In genomic region chr2:158654717-158655116, GRCm38 (mm10) we compare ENCODE assay signal across 16 mouse cellular contexts. TPM values are rescaled to one million over a fixed set of nuclear protein-coding genes. Genes with fewer than 3 reads are reported as not detected.
DNase-seq lines count a peak whose midpoint lies in the region; ATAC-seq and TF ChIP-seq lines count a peak whose summit lies in the region.
"Had no signal": no experiment of that assay in that cellular context is flagged by ENCODE, and none has a peak within 500 bp of the region (broad histone marks: within the 10 kb centered on the region; RNA-seq: fewer than 3 reads in every experiment).

No protein-coding gene starts in this region.

- no peaks in the 10 kb centered on the region for H3K36me3 ChIP-seq in lung, embryonic 14.5 days (ENCODE audit: insufficient read depth)
- H3K36me3 ChIP-seq: hindbrain, embryonic 13.5 days; limb, embryonic 12.5 days had no signal

- no peaks in the 10 kb centered on the region for H3K4me1 ChIP-seq in lung, embryonic 14.5 days (ENCODE audit: insufficient read depth)
- H3K4me1 ChIP-seq: hindbrain, embryonic 13.5 days had no signal

- H3K9me3 ChIP-seq in lung, embryonic 14.5 days (ENCODE audit: low read depth, low read length) = no peaks in the 10 kb centered on the region
- H3K9me3 ChIP-seq: hindbrain, embryonic 13.5 days; limb, embryonic 12.5 days had no signal

- H3K27ac ChIP-seq in lung, embryonic 14.5 days (ENCODE audit: low read depth) = no peak overlapping the region
- H3K27ac ChIP-seq: hindbrain, embryonic 13.5 days; layer of hippocampus, adult 2 months; limb, embryonic 12.5 days had no signal

- H3K4me3 ChIP-seq in lung, embryonic 14.5 days (ENCODE audit: low read depth, low read length) = no peak overlapping the region
- H3K4me3 ChIP-seq: erythroblast, embryonic 14.5 days; hindbrain, embryonic 13.5 days; layer of hippocampus, adult 2 months; limb, embryonic 12.5 days; megakaryocyte, embryonic 14.5 days had no signal

- ATAC-seq in lung, embryonic 14.5 days (ENCODE audit: insufficient read depth) = no peak
- no peak for ATAC-seq in megakaryocyte progenitor cell, adult 5-6 weeks (replicated peaks; ENCODE audit: poor library complexity)

- WGBS in lung, embryonic 14.5 days = 64% methylated on average over 9 of the region's 9 CpGs

- no peaks in the 10 kb centered on the region for H3K27me3 ChIP-seq in lung, embryonic 14.5 days (ENCODE audit: insufficient read depth, low read length)
- H3K27me3 ChIP-seq: hindbrain, embryonic 13.5 days; limb, embryonic 12.5 days had no signal

- H3K9ac ChIP-seq in lung, embryonic 14.5 days = no peak overlapping the region
- H3K9ac ChIP-seq: hindbrain, embryonic 13.5 days; limb, embryonic 12.5 days had no signal

- no peak overlapping the region for H3K4me2 ChIP-seq in lung, embryonic 14.5 days
- H3K4me2 ChIP-seq: hindbrain, embryonic 13.5 days; limb, embryonic 12.5 days had no signal

- intact Hi-C loops in heart, postnatal 25 days (cut with DNase I) = loop anchor here (5.0 kb wide), 2 partner anchors 93 to 208 kb away; no protein-coding TSS in a partner anchor

- DNase-seq in adrenal gland, adult (ENCODE audit: inconsistent age in 2 of 2, low spot score in 1 of 2) = peak; percentile 60 to 83
- DNase-seq in adrenal gland, postnatal 4 days (ENCODE audit: low spot score in 2 of 2) = no peak
- peak; percentile 76 for DNase-seq in 416B (ENCODE audit: low read depth)
- peak; percentile 61 for DNase-seq in heart, postnatal 25 days (ENCODE audit: low spot score)
- DNase-seq in lung, embryonic 14.5 days = peak; percentile 50
- no peak for DNase-seq in ovary, postnatal 36 days (ENCODE audit: low spot score)
- no peak for DNase-seq in Muller cell, postnatal 12 days (ENCODE audit: inconsistent ontology term)
- DNase-seq: cerebellum, adult 11 months; thymus, postnatal 36 days had no signal

- no peak for TF ChIP-seq CTCF in lung, embryonic 14.5 days (IDR thresholded peaks at IDR 0.05; ENCODE audit: low read depth)

RNA-seq across cellular contexts. Expression of gene Ppp1r16b, which starts 10.5 kb away (rescaled TPM):
- 10 to 100 TPM; 15.7 to 16.9 TPM for total RNA-seq in adrenal gland, postnatal 4 days (2021)
- total RNA-seq in heart, postnatal 25 days (2021) = 10 to 100 TPM; 15.0 to 15.3 TPM
- polyA plus RNA-seq in lung, embryonic 14.5 days (2014; fragmentation: Nextera tagmentation; extraction: Ambion mirVana) = 16.3 and 17.6 TPM in 2 replicates
- 0.17 and 0.30 TPM in 2 replicates for total RNA-seq in megakaryocyte progenitor cell, adult 5-6 weeks (2015)
- total RNA-seq in megakaryocyte progenitor cell, adult 5-6 weeks (2017) = 0.07 and 0.08 TPM in 2 replicates

RNA-seq across cellular contexts. Expression of gene Actr5, which starts 30.0 kb away (rescaled TPM):
- total RNA-seq in adrenal gland, postnatal 4 days (2021) = 10 to 100 TPM; 17.1 to 18.2 TPM
- total RNA-seq in heart, postnatal 25 days (2021) = 1 to 10 TPM; 5.3 to 5.5 TPM
- polyA plus RNA-seq in lung, embryonic 14.5 days (2014; fragmentation: Nextera tagmentation; extraction: Ambion mirVana) = 12.5 and 15.5 TPM in 2 replicates
- 9.1 and 14.7 TPM in 2 replicates for total RNA-seq in megakaryocyte progenitor cell, adult 5-6 weeks (2015)
- total RNA-seq in megakaryocyte progenitor cell, adult 5-6 weeks (2017) = 14.5 and 18.7 TPM in 2 replicates

RNA-seq across cellular contexts. Expression of gene Slc32a1, which starts 44.1 kb away (rescaled TPM):
- total RNA-seq in adrenal gland, postnatal 4 days (2021) = under 1 TPM in 1 of 2 experiments, not detected in 1; 0.54 TPM
- not detected for total RNA-seq in heart, postnatal 25 days (2021)
- polyA plus RNA-seq in lung, embryonic 14.5 days (2014; fragmentation: Nextera tagmentation; extraction: Ambion mirVana) = not detected in 2 replicates
- 0.05 TPM in 1 of 2 replicates, not detected in the other for total RNA-seq in megakaryocyte progenitor cell, adult 5-6 weeks (2015)
- 0.04 TPM in 1 of 2 replicates, not detected in the other for total RNA-seq in megakaryocyte progenitor cell, adult 5-6 weeks (2017)
- total RNA-seq: gastrocnemius, adult 8-10 months had no signal
- polyA plus RNA-seq: erythroblast, embryonic 14.5 days; limb, embryonic 12.5 days had no signal

Comparison
In these comparisons a context has a peak if more than half of its experiments do, and no peak if none do; other contexts are left out.
1. DNase-seq: peak in adrenal gland, adult (2 of 2), 416B (single experiment), heart, postnatal 25 days (single experiment) and lung, embryonic 14.5 days (single experiment); none in adrenal gland, postnatal 4 days (0 of 2), ovary, postnatal 36 days (single experiment) and Muller cell, postnatal 12 days (single experiment).
2. RNA of gene Ppp1r16b, which starts 10.5 kb away (total RNA-seq): 15.7 to 16.9 TPM in adrenal gland, postnatal 4 days and 15.0 to 15.3 TPM in heart, postnatal 25 days; 0.07 to 0.30 TPM in megakaryocyte progenitor cell, adult 5-6 weeks; every median in the first group is over 10 times any median in the second.